Mouse (Mus musculus) layer of hippocampus, adult 9-10 months (tissue): ENCODE results near the gene Gm973.

Experiments used
- DNase-seq: peaks from one replicate; pipeline ENCODE4 v3.0.0; 2022; ENCODE audit warnings: low spot score

Gm973 gene

GRCm38 (mm10) chr1:59516026-59516917, at the start of gene Gm973:
Gene Gm973 (plus strand): TSS chr1:59516264.
- peak; percentile 27 for DNase-seq

GRCm38 (mm10) chr1:59469170-59469569, 46.9 kb upstream of the Gm973 start:
- DNase-seq: no peak

- no peak for DNase-seq
These were observed 45.3 kb upstream of the Gm973 start for GRCm38 (mm10) chr1:59470766-59471165.

DNA sequence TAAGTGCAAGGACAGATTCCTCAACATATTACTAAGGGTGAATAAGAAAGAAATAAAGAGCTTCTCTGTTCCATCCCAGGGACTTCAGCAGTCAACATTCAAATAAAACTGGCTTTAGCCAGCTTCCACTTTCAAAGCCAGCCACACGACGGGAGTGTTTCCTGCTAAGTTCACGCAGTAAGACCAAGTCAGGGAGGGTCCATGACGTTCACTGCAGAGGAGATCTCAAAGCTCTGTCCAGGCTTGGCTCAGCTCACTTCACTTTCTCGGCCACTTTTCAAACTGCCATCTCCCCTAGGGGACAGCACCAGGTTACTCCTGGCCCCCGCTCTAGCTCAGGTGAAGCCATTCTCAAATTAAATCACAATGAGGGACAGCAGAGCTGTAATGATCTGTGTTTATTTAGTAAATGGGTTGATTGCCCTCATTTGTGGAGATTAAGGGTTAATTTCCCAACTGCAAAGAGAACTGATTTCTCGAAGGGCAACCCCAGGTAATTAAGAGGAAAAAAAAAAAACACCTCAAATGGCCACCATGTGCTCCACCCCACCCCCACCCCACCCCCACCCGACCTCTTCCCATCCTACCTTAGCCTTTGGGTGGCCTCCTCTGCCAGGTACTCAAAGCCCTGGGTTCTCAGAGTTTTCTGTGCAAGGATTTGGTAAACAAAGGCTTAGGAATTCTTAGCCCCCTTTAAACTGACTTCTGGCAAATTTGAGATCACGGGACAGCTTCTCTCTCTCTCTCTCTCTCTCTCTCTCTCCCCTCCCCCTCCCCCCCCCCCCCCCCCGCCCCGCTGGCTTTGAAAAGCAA, 43.5 kb upstream of the Gm973 start:
- DNase-seq: no peak

DNA sequence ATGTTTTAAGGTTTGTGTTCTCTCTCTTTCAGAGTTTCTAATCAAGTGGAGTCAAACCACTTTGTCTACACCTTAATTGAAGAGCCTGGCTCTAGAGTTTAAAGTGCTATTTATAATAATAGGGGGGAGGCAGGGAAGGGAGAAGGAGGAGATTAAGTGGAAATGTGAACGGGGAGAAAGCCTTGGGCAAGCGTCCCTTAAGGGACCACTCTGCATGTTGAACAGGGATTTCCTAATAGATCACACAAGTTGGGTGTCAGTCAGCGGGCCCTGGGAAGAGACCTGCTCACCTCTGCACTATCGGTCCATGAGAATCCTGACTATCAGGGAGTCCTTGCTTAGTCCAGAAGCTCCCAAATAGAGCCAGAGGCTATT, 42.9 kb upstream of the Gm973 start:
- no peak for DNase-seq

- DNase-seq: no peak
These were observed 40.4 kb upstream of the Gm973 start for GRCm38 (mm10) chr1:59475618-59476017.

- no peak for DNase-seq
These were observed 37.2 kb upstream of the Gm973 start for GRCm38 (mm10) chr1:59478911-59479310.

DNA sequence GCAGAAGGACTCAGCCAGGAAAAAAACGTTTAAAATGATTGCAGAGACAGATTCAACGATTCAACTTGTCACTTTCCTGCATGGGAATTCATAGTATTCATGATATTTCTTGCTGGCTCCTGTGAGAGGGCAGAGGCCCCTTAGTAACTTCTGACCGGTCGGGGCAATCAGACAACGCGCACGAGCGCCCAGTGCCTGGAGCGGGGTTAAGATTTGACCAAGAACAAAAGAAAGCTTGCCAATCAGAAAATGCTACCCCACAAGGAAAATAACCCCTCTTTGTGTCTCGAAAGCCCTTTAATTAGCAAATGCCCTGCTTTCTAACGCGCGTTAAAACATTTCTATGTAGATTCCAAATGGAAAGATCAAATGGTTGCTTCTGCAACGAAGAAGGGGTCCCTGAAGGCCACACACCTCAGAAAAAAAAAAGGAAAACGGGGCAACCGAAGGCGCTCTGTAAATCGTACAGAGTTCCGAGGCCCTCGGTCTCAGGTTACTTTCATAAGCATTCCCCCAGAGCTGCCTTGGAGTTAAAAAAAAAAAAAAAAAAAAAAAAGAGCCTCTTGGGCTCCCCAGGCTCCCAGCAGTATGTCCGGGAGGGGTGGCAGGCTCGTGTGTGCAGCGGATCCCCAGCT, 35.1 kb upstream of the Gm973 start:
- DNase-seq: no peak

DNA sequence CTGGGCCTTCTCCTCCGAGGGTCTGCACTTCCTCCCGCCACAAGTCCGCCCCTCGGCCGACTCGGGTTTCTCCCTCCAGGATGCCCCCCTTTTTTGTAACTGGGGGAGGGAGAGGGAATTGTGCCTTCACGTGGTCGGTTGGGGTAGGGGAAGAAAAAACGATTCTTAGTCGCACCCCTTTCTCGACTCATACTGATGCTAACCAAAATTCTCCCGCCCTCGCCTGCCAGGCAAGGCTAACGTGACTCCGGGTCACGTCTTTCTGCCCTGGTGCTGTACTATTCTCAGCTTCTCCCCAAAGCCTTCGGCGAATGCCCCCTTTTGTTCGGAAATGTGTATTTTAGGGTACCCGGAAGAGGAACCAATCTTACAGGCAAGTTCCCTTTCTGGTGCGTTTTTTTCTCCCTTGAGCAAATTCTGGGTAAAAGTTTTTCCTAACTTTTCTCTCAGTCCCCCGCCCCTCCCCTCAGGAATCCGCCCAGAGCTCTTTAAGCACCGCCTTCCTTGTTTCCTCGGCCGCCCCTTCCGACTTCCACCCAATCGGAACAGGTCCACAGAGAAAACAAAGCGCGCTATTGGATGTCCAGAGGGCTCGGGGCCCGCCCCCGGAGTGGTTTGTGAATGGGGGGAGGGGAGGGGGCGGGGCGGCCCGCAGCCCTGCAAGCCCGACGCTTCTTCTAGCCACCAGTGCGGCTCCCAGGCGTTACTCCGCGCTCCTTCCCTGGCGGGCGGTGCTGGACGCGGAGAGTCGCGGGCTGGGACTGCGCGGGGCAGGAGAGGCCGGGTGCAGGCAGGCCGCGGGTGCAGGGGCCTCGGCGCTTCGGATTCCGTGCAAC, 34.4 kb upstream of the Gm973 start:
- peak; percentile 75 for DNase-seq

GRCm38 (mm10) chr1:59482331-59482695, 33.8 kb upstream of the Gm973 start, which contains the start of gene Fzd7:
Gene Fzd7 (plus strand): TSS chr1:59482424.
- no peak for DNase-seq

DNA sequence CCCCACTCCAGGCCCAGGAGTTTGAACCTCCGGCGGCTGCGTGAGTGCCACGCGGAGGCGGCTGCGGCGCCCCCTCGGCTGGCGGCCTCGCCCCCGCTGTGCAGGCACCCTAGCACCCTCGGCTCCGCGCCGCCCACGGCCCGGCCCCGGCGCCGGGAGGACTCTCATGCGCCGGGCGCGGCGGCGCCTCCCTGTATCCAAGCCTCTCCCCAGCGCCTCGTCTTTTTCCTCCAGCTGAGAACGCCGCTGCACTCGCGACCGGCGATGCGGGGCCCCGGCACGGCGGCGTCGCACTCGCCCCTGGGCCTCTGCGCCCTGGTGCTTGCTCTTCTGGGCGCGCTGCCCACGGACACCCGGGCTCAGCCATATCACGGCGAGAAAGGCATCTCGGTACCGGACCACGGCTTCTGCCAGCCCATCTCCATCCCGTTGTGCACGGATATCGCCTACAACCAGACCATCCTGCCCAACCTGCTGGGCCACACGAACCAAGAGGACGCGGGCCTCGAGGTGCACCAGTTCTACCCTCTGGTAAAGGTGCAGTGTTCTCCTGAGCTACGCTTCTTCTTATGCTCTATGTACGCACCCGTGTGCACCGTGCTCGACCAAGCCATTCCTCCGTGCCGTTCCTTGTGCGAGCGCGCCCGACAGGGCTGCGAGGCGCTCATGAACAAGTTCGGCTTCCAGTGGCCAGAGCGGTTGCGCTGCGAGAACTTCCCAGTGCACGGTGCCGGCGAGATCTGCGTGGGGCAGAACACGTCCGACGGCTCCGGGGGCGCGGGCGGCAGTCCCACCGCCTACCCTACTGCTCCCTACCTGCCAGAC, 33.2 kb upstream of the Gm973 start:
- DNase-seq: no peak

- DNase-seq: no peak
These were observed 32.4 kb upstream of the Gm973 start for GRCm38 (mm10) chr1:59483521-59484245.

DNA sequence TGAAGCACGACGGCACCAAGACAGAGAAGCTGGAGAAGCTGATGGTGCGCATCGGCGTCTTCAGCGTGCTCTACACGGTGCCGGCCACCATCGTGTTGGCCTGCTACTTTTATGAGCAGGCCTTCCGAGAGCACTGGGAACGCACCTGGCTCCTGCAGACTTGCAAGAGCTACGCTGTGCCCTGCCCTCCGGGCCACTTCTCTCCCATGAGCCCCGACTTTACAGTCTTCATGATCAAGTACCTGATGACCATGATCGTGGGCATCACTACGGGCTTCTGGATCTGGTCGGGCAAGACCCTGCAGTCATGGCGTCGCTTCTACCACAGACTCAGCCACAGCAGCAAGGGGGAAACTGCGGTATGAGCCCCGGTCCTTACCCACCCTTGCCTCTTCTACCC, 31.8 kb upstream of the Gm973 start:
- DNase-seq: no peak

GRCm38 (mm10) chr1:59484791-59485785, 31.0 kb upstream of the Gm973 start:
- DNase-seq: no peak

- no peak for DNase-seq
These were observed 30.3 kb upstream of the Gm973 start for GRCm38 (mm10) chr1:59485803-59486202.

GRCm38 (mm10) chr1:59487651-59488051, 28.4 kb upstream of the Gm973 start:
- DNase-seq: no peak

DNA sequence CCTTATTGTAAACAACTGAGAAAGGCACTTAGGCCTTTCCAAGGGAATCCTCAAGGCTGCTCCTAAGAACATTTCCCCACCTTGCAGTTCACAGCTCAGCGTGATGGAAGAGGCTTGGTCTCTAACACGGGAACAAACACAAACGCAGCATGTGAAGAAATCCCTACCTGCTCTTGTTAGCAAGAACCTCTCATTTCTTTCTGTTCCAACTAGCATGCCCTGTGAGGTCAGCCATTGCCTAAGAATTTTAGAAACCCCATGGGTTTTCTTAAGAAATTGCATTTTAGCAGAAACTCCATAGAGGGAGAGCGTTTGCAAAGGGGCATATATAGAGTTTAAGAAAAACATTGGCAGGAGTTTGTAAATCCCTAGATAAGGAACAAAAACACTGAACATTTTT, 27.6 kb upstream of the Gm973 start:
- DNase-seq: no peak

DNA sequence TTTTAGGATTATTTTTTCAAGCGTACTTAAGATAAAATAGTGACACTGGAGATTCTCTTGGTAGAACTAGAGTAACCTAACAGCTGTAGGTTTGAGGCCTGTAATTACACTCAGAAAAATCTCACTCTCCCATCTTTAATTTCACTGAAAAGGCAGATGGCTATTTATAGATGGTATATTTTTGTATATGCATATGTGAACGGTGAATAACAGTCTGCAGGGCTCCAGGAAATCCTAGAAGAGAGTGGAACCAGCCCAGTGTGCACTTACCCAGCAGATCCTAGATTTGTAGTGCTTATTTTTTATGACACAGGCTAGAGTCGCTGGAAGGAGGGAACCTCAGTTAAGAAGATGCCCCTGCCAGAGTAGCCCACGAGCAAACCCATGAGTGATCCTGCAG, 27.1 kb upstream of the Gm973 start:
- no peak for DNase-seq

DNA sequence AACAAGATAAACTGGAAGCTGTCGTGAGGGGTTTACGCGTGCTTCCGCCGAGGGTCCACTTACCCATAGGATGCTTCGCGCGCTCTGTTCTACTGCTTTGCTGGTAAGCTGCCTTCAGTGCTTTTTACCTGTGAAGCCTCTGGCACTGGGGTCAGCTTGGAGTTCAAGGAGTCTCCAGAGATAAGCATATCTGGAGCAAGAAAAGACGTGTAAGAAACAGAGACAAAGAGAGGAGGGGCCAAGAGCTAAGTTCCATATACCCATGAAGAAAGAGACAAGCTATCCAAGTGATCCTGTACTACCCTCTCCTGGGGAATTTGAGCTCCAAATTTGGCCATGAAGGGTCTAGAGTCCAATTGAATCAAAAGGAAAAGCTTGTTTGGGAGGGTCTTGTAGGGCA, 24.5 kb upstream of the Gm973 start:
- DNase-seq: no peak
